Mouse (Mus musculus) megakaryocyte, adult 5-6 weeks (primary cell): Measurements from ENCODE around the gene Mtg1. TPM values are rescaled to one million over a fixed set of nuclear protein-coding genes. Genes with fewer than 3 reads are reported as not detected.

Source experiments
- ATAC-seq: 2 replicates; pipeline ENCODE4 v1.8.0; 2016; ENCODE audit warnings: mild to moderate bottlenecking, inconsistent platforms; ENCODE audit not compliant: poor library complexity, severe bottlenecking
- total RNA-seq, 2 experiments: library from RNA; stranded (forward) in 1 of 2; stranded (reverse) in 1 of 2; fragments of 153-499, 151-499 nt in 1 of 2; fragments of 221-1000, 200-1000 nt in 1 of 2; gene quantifications; 2 replicates each; pipeline versions ENCODE4 v1.2.3 to v1.2.4; 2015 to 2017

Mtg1 gene
- total RNA-seq, 2 experiments from 2014 or later, result 5.9 to 10.2 TPM

GRCm38 (mm10) chr7:140187721-140188390 lies 50.5 kb downstream of the Mtg1 start:
- ATAC-seq, result no peak

GRCm38 (mm10) chr7:140188391-140189328 lies 51.3 kb downstream of the Mtg1 start:
- 0 out of 2 replicates have a peak, but pooled peaks have one; percentile 47 for ATAC-seq

- ATAC-seq, result no peak
These were observed 53.1 kb downstream of the Mtg1 start for GRCm38 (mm10) chr7:140190435-140190834.

GRCm38 (mm10) chr7:140192445-140192844 lies 55.1 kb downstream of the Mtg1 start:
- no peak for ATAC-seq

GRCm38 (mm10) chr7:140192851-140193250 lies 55.5 kb downstream of the Mtg1 start:
- no peak for ATAC-seq

GRCm38 (mm10) chr7:140194031-140194430 lies 56.7 kb downstream of the Mtg1 start:
- ATAC-seq, result no peak

GRCm38 (mm10) chr7:140196002-140196401 lies 58.6 kb downstream of the Mtg1 start:
- no peak for ATAC-seq

Other genes with a start within 250 kb of the Mtg1 start
- gene Kndc1, start 242.9 kb upstream of the Mtg1 start, total RNA-seq (2015), result not detected in 2 replicates
- 0.04 TPM in 1 of 2 replicates, not detected in the other for gene Kndc1, start 242.9 kb upstream of the Mtg1 start, total RNA-seq (2017)
- not detected in 2 replicates for gene Utf1, start 193.8 kb upstream of the Mtg1 start, total RNA-seq (2015)
- gene Utf1, start 193.8 kb upstream of the Mtg1 start, total RNA-seq (2017), result not detected in 2 replicates
- gene 6430531B16Rik, start 158.8 kb upstream of the Mtg1 start, total RNA-seq (2015), result 1.1 and 1.2 TPM in 2 replicates
- gene 6430531B16Rik, start 158.8 kb upstream of the Mtg1 start, total RNA-seq (2017), result 0.89 and 2.3 TPM in 2 replicates
- gene Adam8, start 145.0 kb upstream of the Mtg1 start, total RNA-seq (2015), result 35.0 and 43.7 TPM in 2 replicates
- 39.3 and 51.1 TPM in 2 replicates for gene Adam8, start 145.0 kb upstream of the Mtg1 start, total RNA-seq (2017)
- 32.2 and 34.0 TPM in 2 replicates for gene Zfp511, start 101.2 kb upstream of the Mtg1 start, total RNA-seq (2015)
- 19.9 and 22.8 TPM in 2 replicates for gene Zfp511, start 101.2 kb upstream of the Mtg1 start, total RNA-seq (2017)
- gene Tubgcp2, start 100.9 kb upstream of the Mtg1 start, total RNA-seq (2015), result 17.8 and 18.8 TPM in 2 replicates
- 29.7 and 36.7 TPM in 2 replicates for gene Tubgcp2, start 100.9 kb upstream of the Mtg1 start, total RNA-seq (2017)
- gene Msx3, start 88.5 kb upstream of the Mtg1 start, total RNA-seq (2015), result not detected in 2 replicates
- gene Msx3, start 88.5 kb upstream of the Mtg1 start, total RNA-seq (2017), result not detected in 2 replicates
- gene Caly, start 55.0 kb upstream of the Mtg1 start, total RNA-seq (2015), result not detected in 2 replicates
- gene Caly, start 55.0 kb upstream of the Mtg1 start, total RNA-seq (2017), result not detected in 2 replicates
- not detected in 2 replicates for gene Prap1, start 44.2 kb upstream of the Mtg1 start, total RNA-seq (2015)
- gene Prap1, start 44.2 kb upstream of the Mtg1 start, total RNA-seq (2017), result not detected in 2 replicates
- gene Fuom, start 35.1 kb upstream of the Mtg1 start, total RNA-seq (2015), result 13.0 and 15.8 TPM in 2 replicates
- gene Fuom, start 35.1 kb upstream of the Mtg1 start, total RNA-seq (2017), result 12.1 and 16.0 TPM in 2 replicates
- gene Paox, start 21.8 kb upstream of the Mtg1 start, total RNA-seq (2015), result 12.9 and 16.9 TPM in 2 replicates
- gene Paox, start 21.8 kb upstream of the Mtg1 start, total RNA-seq (2017), result 8.7 and 11.3 TPM in 2 replicates
- gene Echs1, start 21.1 kb upstream of the Mtg1 start, total RNA-seq (2015), result 72.7 and 97.4 TPM in 2 replicates
- gene Echs1, start 21.1 kb upstream of the Mtg1 start, total RNA-seq (2017), result 71.3 and 87.9 TPM in 2 replicates
- gene Sprn, start 17.3 kb downstream of the Mtg1 start, total RNA-seq (2015), result not detected in 2 replicates
- gene Sprn, start 17.3 kb downstream of the Mtg1 start, total RNA-seq (2017), result not detected in 2 replicates
- gene Olfr522, start 27.2 kb downstream of the Mtg1 start, total RNA-seq (2015), result not detected in 2 replicates
- not detected in 2 replicates for gene Olfr522, start 27.2 kb downstream of the Mtg1 start, total RNA-seq (2017)
- gene Olfr523, start 35.7 kb downstream of the Mtg1 start, total RNA-seq (2015), result not detected in 2 replicates
- gene Olfr523, start 35.7 kb downstream of the Mtg1 start, total RNA-seq (2017), result not detected in 2 replicates
- gene Olfr524, start 68.4 kb downstream of the Mtg1 start, total RNA-seq (2015), result not detected in 2 replicates
- gene Olfr524, start 68.4 kb downstream of the Mtg1 start, total RNA-seq (2017), result not detected in 2 replicates
- gene Cd163l1, start 80.7 kb downstream of the Mtg1 start, total RNA-seq (2015), result 0.11 and 0.41 TPM in 2 replicates
- 0.44 and 0.61 TPM in 2 replicates for gene Cd163l1, start 80.7 kb downstream of the Mtg1 start, total RNA-seq (2017)
- gene 5830411N06Rik, start 109.7 kb downstream of the Mtg1 start, total RNA-seq (2015), result not detected in 2 replicates
- gene 5830411N06Rik, start 109.7 kb downstream of the Mtg1 start, total RNA-seq (2017), result 0.33 TPM in 1 of 2 replicates, not detected in the other
- gene Olfr525, start 183.3 kb downstream of the Mtg1 start, total RNA-seq (2015), result not detected in 2 replicates
- gene Olfr525, start 183.3 kb downstream of the Mtg1 start, total RNA-seq (2017), result not detected in 2 replicates
- gene Olfr527, start 196.5 kb downstream of the Mtg1 start, total RNA-seq (2015), result not detected in 2 replicates
- gene Olfr527, start 196.5 kb downstream of the Mtg1 start, total RNA-seq (2017), result not detected in 2 replicates
- gene Olfr60, start 224.1 kb downstream of the Mtg1 start, total RNA-seq (2015), result 0.11 TPM in 1 of 2 replicates, not detected in the other
- not detected in 2 replicates for gene Olfr60, start 224.1 kb downstream of the Mtg1 start, total RNA-seq (2017)
- gene Olfr530, start 238.8 kb downstream of the Mtg1 start, total RNA-seq (2015), result not detected in 2 replicates
- gene Olfr530, start 238.8 kb downstream of the Mtg1 start, total RNA-seq (2017), result not detected in 2 replicates